Mouse (Mus musculus): ENCODE results near the gene Mroh3.

Mroh3 gene

DNA sequence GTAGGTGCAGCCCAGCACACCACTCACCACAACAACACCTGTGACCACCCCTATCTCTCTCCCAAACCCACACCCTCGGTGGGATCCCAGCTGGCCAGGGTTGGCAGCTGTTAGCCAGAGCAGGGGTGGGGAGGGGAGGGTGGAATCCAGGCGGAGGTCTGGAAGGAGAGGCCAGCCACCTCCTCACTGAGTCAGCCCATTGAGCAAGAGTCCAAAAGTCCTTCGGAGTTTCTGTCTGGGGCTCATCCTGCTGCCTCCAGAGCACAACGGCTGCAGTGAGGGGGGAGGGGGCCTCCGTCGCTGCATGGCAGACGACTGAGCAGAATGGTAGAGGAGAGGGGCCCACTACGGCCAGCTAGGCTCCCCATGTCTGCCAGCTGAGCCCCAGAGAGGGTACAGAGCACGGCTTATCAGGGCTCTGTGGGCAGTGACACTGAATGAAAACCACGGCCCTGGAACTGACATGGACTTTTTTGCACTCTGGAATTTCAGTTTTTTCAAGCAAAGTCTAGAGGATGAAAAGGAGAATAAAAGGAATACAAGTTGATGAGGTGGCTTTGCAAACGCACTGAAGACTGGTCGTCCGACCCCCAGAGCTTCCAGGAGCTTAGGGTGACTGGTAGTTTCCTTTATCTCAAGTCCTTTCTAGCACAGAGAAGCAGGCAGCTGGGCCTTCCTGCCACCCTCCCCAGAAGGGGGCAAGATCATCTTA is 15.9 kb upstream of the Mroh3 start:
- no peak for DNase-seq (ENCODE audit: low spot score in 2 of 2)

DNA sequence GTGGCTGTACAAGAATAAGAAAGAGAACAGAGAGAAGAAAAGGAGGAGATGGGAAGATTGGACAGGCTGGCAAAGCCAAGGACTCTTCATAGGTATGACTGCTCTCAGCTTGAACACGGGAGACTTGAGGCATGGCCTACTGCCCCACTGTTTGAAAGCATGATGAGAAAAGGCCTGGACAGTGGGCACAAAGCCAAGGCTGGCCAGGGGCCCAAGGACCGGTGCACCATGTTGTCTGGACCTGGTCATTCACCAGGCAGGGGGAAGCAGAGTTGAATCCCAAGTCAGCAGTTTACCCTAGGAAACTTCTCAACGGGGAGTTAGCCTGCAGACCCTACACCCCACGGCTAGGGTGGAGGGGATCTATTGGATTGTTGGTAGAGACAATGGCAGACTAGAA is 15.2 kb upstream of the Mroh3 start:
- DNase-seq (ENCODE audit: low spot score in 2 of 2) = no peak

DNA sequence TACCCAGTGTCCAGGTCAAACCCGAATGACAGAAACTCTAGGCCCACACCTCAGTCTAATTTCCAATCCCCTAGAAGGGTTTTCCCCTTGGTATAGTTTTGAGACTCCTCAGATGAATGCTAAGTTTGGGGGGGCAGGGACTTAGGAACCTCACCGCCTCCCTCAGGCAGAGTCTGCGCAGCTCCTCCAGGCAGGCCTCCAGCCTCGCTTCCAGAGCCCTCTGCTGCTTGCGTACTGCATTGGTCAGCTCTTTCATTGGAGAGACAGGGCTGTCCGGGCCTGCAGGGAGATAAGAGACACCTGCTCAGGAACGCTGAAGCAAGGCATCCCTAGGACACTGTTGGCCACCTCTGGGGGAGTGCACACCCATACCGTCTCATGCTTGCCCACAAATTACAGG is 14.0 kb upstream of the Mroh3 start:
- DNase-seq (ENCODE audit: low spot score in 2 of 2) = no peak

DNA sequence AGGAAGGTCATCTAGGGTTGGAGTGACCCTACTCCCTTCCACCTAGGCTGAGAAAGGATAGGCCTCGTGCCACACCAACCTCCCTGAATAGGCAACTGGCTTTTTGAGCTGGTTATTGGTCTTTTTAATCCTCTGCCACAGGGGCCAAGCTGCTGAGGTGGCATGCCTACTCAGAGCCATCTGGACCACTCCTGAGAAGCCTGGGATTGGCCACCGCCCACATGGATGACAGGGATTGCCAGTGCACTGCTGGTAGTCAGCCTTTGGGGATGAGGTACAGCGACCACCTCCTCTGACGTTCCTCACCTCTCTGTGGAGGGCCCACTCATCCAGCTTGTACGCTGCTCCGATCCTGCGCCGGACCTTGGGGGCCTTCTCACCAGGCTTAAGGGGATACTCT is 13.2 kb upstream of the Mroh3 start:
- no peak for DNase-seq (ENCODE audit: low spot score in 2 of 2)

DNA sequence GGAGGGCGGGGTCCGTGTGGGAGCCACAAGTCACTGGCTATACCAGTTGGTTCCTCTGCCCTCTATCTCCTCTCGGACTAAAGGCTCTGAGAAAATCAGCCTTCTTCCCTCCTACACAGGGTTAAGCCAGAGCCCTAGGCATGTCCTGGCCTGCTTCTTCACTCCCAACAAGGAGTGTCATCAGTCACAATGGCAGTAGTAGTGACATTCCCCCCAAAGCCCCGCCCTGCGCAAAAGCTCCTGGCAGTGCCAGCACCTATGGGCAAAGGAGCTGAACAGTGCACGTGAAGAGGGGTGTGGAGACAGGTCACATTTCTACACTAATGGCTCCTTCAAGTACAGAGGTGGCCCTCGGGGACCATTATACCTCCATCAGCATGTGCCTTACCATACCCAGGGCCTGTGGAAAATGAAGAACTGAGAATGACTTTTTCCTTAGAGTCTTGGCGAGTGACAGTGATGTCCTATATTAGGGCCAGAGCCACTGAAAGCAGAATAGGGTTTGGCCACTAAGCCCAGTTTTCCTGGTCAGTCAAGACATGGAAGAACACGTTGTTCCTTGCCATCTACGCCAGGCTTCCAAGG is 11.2 kb upstream of the Mroh3 start:
- DNase-seq (ENCODE audit: low spot score in 2 of 2) = no peak

DNA sequence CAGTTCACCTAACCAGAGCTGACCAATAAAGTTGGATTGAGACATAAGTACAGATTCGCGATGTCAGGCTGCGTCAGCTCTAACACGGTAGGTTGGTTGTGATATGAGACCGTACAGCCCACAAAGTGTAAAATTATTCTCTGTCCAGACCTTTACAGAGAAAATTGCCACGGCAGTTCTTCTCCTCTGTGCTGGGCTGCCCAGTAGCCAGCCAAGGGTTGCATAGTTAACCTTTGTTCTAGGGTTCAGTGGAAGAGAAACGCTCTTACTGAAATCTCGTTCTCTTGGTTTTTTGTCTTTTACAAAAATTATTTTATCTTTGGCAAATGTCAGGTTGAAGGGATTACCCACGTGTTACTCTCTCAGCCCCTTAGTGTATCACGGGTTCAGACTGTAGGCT is 9.8 kb upstream of the Mroh3 start:
- DNase-seq (ENCODE audit: low spot score in 2 of 2) = no peak

DNA sequence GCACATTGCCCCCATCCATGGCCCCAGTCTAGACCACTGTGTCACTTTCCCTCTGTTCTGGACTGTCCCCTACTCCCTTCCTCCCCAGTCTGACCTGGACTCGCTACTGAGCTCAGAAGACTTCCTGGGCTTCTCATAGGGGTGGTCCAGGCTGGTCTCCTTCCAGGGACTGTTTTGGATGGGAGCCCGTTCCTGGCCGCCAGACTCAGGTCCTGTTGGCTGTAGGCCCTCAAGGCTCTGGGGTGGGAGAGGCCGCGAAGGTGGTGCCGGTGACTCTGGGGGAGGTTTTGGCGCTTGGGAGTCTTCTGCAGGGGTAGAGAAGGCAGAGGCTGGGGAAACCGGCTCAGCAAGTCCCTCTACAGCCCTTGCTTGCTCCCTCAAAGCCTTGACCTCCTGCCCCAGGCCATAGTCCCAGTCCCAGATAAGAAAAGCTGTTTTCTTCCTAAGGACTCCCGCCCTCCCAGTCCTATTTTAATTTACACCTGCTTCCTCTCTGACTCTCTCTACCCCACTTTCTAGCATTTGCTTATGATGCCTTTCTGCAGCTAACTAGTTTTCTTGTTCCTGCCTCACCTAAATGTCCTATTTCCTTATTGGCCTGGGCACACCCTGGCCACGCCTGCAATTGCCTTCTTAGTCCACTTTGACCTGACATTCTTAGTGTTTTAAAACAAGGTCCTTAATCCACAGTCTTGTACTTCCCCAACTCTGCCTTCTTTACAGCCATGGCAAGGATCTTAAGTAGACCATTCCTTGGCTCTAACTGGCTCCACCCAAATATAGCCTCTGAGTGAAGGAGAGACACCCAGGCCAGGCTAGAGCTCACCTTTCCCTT is 7.6 kb upstream of the Mroh3 start:
- no peak for DNase-seq (ENCODE audit: low spot score in 2 of 2)

DNA sequence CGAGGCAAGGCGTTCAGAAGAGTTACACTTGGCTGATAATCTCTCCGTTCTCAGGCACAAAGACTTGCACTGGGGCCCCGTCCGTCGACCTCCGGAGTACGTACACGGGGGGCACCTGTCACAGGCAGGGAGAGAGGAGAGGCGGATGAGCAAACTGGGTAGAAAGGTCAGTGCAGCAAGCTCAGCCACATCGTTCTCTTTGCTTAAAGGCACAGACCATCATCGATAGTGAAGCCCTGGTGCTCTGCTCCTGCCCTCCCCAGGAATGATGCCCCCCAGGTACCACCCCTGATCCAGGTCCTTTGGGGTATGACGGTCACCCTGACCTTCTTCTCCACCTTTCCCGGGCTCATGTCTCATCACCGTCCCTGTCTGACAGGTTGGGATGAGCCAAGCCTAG is 1.7 kb upstream of the Mroh3 start:
- no peak for DNase-seq (ENCODE audit: low spot score in 2 of 2)

DNA sequence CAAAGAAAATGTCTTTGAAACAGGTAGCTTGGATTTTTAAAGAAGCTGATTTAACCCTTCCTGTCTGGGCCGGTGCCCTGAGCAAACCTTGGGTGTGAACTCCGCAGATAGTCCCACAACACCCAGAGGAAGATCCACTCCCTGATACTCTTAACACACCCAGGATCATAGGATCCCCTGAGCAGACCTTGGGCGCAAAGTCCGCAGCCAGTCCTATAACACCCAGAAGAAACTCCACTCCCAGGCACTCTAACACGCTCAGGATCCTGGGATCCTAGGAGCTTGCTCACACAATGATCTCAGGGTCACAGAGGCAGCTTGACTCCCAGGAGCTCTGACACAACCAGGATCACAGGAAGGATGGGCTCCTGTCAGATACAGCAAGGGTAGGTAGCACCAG is 22.6 kb downstream of the Mroh3 start:
- no peak for DNase-seq (ENCODE audit: low spot score in 2 of 2)

DNA sequence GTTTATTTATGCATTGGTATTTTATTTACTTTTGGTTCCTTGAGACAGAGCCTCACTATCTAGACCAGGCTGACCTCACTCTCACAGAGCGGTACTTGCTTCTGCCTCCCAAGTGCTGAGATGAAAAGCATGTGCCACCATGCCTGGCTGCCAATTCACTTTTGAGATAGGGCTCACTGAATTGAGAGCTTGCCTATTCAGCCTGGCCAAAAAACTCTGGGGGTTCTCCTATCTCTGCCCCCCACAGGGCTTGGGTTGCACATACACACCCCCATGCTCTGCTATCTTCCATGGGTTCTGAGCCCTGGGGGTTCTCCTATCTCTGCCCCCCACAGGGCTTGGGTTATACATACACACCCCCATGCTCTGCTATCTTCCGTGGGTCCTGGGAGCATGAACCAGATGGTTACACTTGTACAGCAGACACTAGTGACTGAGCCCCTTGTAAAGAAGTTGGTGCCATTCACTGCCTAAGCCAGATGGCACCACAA is 33.1 kb downstream of the Mroh3 start:
- DNase-seq (ENCODE audit: low spot score in 2 of 2) = no peak

DNA sequence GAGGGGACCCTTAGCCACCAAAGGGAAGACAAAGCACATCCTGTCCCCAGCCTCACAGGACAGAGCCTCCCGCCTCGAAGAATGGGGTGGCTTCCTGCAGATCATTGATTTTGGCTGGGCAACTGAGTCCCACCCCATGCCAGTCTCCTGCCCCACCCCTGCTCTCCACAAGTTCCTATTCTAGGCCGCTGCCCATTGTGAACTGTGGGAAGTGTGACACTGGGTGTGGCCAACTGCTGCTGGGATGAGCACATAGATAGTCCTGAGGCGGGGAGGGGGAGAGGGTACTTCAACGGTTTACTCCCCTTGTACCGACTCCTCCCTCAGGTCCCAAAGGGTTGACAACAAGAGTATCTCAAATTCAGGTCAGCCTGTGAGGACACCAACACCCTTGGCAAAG is 33.9 kb downstream of the Mroh3 start:
- DNase-seq (ENCODE audit: low spot score in 2 of 2) = no peak

DNA sequence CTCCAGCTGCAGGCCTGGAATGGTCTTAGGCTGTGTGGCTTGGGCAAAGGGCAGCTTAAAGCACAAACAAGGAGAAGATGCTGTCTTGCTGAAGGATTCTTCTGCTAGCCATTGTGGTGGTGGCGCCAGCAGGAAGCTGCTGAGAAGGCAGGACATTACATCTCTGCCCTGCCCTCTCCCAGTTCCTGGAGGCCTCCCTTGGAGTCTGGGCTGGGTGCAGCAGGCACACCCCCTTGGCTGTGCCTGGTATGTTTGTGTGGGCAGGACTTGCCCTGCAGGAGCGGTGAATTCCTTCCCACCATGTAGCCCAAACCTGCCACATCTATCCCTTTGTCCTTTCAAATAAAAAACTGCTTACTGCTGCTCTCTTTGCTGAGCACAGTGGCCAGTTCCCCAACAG is 35.5 kb downstream of the Mroh3 start:
- DNase-seq (ENCODE audit: low spot score in 2 of 2) = no peak

DNA sequence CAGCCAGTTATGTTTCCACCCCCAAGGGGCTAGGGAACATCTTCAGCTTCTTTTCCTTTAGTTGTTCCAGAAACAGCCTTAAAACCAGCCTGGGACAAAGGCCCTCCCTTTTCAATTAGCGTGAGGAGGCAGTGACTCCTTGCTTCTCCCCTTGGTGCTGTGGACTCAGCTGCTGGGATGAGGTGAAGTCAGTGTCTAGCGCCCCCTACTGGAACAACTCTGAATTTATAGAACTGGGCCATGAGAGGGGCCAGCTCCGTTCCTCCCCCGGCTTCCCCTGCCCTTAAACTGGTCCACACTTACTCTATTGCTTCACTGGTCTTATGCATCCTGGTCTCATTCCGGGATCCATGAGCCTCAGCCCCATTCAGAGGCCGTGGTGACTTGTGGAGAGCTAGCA is 37.4 kb downstream of the Mroh3 start:
- no peak for DNase-seq (ENCODE audit: low spot score in 2 of 2)

DNA sequence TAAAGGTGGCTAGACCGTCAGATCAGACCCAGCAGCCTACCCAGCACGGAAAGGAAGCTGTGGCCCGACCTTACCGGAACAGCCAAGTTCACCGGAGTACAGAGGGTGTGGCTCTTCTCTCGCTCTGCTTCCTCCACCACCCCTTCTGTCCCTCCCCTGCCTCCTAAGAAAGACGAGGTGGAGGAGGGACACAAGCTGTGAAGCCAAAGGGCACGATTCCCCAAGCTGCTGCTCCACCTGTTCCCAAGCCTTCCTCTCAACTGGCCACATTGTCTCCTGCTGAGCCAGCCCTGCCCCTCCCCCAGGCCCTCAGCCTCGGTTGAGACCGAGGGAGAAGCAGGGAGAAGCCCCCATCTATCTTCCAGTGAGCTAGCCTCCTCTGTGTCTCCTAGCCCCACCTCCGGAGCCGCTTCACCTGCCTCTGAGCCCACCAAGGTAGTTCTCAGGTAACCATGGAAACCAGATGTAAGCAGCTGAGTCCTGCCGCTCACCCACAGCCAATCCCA is 38.5 kb downstream of the Mroh3 start:
- no peak for DNase-seq (ENCODE audit: low spot score in 2 of 2)

DNA sequence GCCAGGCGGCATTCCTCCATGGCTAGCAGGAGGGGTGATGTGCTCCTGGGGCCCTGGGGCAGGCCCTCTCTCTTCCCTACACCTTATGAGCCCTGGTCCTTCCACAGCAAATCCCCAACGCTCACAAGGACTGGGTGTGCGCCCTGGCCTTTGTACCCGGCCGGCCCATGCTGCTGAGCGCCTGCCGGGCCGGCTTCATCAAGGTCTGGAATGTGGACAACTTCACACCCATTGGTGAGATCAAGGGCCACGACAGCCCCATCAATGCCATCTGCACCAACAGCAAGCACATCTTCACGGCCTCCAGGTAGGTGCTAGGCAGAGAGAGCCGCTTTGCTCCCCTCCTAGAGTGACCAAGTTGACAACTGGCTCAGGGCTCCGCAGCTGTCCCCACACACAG is 39.9 kb downstream of the Mroh3 start:
- DNase-seq (ENCODE audit: low spot score in 2 of 2) = no peak

DNA sequence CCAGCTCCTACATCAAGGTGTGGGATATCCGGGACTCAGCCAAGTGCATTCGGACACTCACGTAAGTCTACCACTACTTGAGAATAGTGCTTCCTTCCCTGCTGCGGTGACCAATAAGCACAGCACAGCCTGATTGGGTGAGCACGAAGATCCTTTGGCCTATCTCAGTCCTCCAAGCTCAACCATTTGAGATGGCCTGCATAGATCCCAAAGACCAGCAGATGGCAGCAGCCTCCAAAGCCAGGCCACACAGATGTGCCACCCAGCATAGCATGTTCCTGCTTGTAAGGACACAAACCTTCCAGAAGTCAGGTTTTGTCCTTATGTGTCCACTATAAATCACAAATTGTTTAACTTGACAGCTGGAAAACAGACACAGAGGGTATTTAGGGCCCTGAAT is 42.5 kb downstream of the Mroh3 start:
- peak; percentile 46 to 61 for DNase-seq (ENCODE audit: low spot score in 2 of 2)

DNA sequence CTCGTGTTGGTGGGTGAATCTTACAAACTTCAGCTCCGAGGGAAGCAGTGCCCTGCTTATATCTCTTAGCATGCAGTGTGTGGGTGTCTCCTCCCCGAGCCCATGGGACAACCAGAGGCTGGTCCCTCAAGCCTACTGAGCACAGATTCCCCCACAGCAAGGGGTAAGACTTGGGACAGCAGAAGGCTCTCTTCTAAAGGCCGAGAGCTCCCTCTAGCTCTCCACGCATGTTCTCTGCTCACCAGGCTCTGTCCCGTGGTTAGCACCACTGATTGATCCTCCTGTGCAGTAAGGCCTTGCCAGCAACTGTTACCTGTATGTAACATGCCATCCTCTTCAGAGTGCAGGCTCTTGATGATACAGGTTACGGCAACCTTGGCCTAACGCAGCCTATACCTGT is 45.0 kb downstream of the Mroh3 start:
- no peak for DNase-seq (ENCODE audit: low spot score in 2 of 2)

DNA sequence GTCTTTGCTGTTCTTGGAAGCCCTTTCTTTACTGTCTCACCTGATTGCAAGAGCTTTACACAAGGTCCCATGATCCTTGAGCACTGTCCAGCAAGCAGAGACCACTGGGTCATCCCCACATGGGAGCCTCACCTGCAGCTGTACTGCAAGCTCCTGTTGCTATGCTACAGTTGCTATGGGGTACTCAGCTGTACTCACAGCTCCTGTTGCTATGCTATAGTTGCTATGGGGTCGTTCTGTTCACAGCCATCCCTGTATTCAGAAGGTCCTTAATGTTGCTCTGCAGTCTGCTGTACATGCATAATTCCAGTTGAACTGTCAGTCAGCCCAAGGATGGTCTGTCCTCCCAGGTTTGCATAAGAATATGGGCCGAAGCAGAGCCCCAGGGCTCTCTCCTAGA is 47.2 kb downstream of the Mroh3 start:
- no peak for DNase-seq (ENCODE audit: low spot score in 2 of 2)

DNA sequence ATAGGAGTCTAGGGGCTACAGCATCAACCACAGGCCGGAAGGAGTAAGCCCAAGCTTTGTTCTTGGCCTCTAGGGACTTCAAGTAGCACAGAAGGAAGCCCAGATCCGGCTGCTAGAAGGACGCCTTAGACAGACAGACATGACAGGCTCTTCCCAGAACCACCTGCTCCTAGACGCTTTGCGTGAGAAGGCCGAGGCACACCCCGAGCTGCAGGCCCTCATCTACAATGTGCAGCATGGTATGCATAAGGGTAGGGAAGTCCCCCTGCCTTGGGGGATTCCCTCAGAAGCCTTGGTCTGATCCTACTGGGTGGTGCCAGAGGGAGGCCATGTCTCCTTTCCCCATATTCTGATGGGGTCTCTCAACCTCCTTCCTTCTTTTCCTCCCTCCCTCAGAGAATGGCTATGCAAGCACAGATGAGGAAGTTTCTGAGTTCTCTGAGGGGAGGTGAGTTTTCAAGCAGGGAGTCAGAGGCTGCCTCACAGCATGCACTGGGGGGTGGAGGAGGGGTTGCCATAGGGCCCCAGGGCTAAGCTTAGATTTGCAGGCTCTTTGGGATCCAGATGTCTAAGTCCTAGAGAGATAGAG is 51.2 kb downstream of the Mroh3 start:
- no peak for DNase-seq (ENCODE audit: low spot score in 2 of 2)

DNA sequence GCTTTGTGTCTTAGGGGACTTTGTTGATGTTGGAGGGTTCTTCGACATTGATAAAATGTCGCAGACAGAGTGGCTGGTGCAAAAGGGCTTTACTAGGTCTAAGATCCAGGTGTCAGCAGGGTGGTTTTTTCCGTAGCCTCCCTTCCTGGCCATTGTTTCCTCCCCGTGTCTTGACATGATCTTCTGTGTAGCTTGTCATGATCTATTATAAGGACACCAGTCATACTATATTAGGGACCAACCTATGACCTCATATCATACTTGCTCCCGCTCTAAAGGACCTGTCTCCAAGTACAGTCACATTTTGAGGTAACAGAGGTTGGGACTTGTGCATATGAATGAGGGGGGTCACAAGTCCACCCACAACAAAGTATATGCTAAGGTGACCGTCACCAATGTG is 51.7 kb downstream of the Mroh3 start:
- DNase-seq (ENCODE audit: low spot score in 2 of 2) = no peak

DNA sequence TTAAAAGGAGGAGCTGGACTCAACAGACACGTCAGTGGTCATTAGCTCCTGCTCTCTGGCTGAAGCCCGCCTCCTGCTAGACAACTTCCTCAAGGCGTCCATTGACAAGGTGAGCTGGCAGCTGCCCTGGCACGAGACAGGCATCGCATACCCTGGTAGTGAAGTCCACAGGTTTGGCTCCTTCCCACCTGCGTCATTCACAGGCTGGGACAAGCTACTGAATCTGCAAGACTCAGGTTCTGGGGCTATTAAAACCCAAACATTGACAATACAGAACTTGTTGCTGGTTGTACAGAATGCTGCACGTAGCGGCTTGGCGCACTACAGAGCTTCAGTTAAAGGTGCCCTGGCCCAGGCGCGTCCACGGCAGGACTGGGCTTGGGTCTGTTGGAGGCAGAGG is 52.3 kb downstream of the Mroh3 start:
- DNase-seq (ENCODE audit: low spot score in 2 of 2) = no peak

DNA sequence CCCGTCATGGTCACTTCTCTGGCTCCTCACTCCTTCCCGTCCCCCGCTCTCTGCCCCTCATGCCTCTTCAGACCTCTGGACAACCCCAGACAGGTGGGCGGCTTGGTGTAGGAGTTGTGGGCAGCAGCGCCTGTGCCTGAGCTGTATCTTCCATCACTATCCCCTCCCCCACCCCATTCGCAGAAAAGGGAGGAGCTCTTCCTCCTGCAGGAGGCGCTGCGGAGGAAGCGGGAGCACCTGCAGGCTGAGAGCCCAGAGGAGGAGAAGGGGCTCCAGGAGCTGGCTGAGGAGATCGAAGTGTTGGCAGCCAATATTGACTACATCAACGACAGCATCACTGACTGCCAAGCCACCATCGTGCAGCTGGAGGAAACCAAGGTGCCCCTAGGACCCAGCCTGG is 52.8 kb downstream of the Mroh3 start:
- no peak for DNase-seq (ENCODE audit: low spot score in 2 of 2)
